Mouse (Mus musculus): ENCODE data around the gene Ubtf. TPM values are rescaled to one million over a fixed set of nuclear protein-coding genes. Genes with fewer than 3 reads are reported as not detected.
A peak's percentile ranks its signal among the peaks of the same experiment; 100 is the strongest.
"Not testable (repeated sequence)": the region's sequence is repeated elsewhere in the genome, so short reads cannot be mapped to it uniquely, and the experiment has no call there.

Ubtf gene
- total RNA-seq (2021), result 100 to 1,000 TPM; 131 to 141 TPM
- long read RNA-seq, experiment 1, full-length matches to known transcripts, result 115 of 156 reads
- long read RNA-seq, experiment 1, partial matches to known transcripts, result 17 of 156 reads
- long read RNA-seq, experiment 1, other reads (novel, unspliced or antisense), result 24 of 156 reads
- long read RNA-seq, experiment 2, full-length matches to known transcripts, result 97 of 124 reads
- long read RNA-seq, experiment 2, partial matches to known transcripts, result 4 of 124 reads
- long read RNA-seq, experiment 2, other reads (novel, unspliced or antisense), result 23 of 124 reads

- H3K27ac ChIP-seq, result peak within 1 kb of the TSS; percentile 94
- intact Hi-C loops (cut with DNase I), result loop anchor here (10.0 kb wide), 1 partner anchor 235 kb away; the partner anchor contains the start of gene Gpatch8
- DNase-seq (ENCODE audit: extremely low spot score in 1 of 2, low spot score in 2 of 2), result peak; percentile 82
- no peak for TF ChIP-seq CTCF (IDR thresholded peaks at IDR 0.05)
- peak within 1 kb of the TSS; percentile 80 for H3K4me3 ChIP-seq
These were observed at the start of gene Ubtf for GRCm38 (mm10) chr11:102319410-102319792. Ubtf (minus strand) TSS chr11:102319742.

GRCm38 (mm10) chr11:102369263-102369662 is 49.7 kb upstream of the Ubtf start:
- no peak overlapping the region for H3K27ac ChIP-seq
- intact Hi-C loops (cut with DNase I), result loop anchor here (10.0 kb wide), 1 partner anchor 244 kb away; no protein-coding TSS in a partner anchor
- no peak for DNase-seq (ENCODE audit: extremely low spot score in 1 of 2, low spot score in 2 of 2)
- no peak overlapping the region for H3K4me3 ChIP-seq
- no peak for TF ChIP-seq CTCF (IDR thresholded peaks at IDR 0.05)

DNA sequence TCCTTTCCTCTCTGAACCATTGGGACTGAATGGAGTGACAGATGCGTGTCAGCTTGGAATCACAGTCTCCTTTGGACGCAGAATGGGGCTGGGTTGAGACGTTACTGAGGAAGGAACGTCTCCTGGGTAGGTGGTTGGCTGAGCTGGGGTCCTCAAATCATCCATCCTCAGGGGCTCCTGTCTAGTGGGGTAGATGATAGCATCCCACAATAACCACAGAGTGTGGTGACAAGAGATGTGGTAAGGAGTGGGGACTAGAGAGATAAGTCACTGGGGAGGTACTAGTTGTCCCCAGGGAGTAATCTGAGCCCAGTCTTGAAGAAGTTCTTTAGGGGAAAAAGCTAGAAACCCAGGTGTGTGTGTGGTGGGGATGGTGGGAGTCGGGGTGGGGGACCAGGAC is 48.8 kb upstream of the Ubtf start:
- Histone ChIP-seq H3K27ac (no peak overlapping the region), H3K4me3 (no peak overlapping the region)
- no peak for TF ChIP-seq CTCF (IDR thresholded peaks at IDR 0.05)
- no peak for DNase-seq (ENCODE audit: extremely low spot score in 1 of 2, low spot score in 2 of 2)
- intact Hi-C loops (cut with DNase I), result loop anchor here (10.0 kb wide), 1 partner anchor 244 kb away; no protein-coding TSS in a partner anchor

DNA sequence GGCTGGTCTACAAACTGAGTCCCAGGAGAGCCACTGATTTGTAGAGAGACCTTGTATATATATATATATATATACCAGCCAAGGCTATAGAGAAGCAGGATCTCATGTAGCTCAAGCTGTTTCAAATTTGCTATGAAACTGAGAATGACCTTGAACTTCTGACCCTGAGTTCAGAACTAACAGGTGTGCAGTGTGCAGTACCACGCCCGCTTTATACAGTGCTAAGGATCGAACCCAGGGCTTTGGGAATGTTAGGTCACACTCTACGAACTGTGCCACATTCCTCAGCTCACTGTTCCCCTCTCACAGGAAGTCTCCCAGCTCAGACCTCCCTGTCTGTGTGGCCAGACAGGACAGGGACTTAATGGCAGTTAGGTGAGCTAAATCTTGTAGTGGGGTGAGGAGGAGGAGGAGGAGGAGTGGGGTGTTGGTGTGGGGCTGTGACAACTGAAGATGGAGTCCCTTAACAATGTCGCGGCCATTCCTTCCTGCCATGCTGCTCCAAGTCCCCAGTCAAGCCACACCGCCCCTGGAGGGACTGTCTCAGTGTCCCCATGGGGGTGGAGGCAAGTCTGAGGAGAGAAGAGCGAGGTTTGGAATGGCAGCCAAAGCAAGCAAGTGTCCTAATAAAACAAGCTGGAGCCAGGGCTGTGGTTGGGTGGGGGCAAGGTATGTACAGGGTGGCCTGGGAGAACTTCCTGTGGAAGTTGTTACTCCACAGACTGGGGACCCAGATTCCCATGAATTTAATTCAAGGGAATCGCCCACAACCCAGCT is 48.1 kb upstream of the Ubtf start:
- H3K4me3 ChIP-seq, result no peak overlapping the region
- no peak overlapping the region for H3K27ac ChIP-seq
- intact Hi-C loops (cut with DNase I), result loop anchor here (10.0 kb wide), 1 partner anchor 243 kb away; no protein-coding TSS in a partner anchor
- DNase-seq (ENCODE audit: extremely low spot score in 1 of 2, low spot score in 2 of 2), result no peak
- TF ChIP-seq CTCF (IDR thresholded peaks at IDR 0.05), result no peak

- not testable (repeated sequence) for H3K27ac ChIP-seq; H3K4me3 ChIP-seq; DNase-seq (ENCODE audit: extremely low spot score in 1 of 2, low spot score in 2 of 2)
- intact Hi-C loops (cut with DNase I), result loop anchor here (10.0 kb wide), 1 partner anchor 241 kb away; no protein-coding TSS in a partner anchor
These were observed 46.6 kb upstream of the Ubtf start, which contains the start of gene Slc4a1 for GRCm38 (mm10) chr11:102366103-102366502. Slc4a1 (minus strand) TSS chr11:102366203.

GRCm38 (mm10) chr11:102365699-102366098 is 46.2 kb upstream of the Ubtf start:
- intact Hi-C loops (cut with DNase I), result loop anchor here (10.0 kb wide), 1 partner anchor 241 kb away; no protein-coding TSS in a partner anchor
- H3K4me3 ChIP-seq, result no peak overlapping the region
- H3K27ac ChIP-seq, result no peak overlapping the region
- TF ChIP-seq CTCF (IDR thresholded peaks at IDR 0.05), result no peak
- DNase-seq (ENCODE audit: extremely low spot score in 1 of 2, low spot score in 2 of 2), result no peak

- intact Hi-C loops (cut with DNase I), result loop anchor here (10.0 kb wide), 1 partner anchor 240 kb away; no protein-coding TSS in a partner anchor
These were observed 45.2 kb upstream of the Ubtf start for GRCm38 (mm10) chr11:102364570-102365371.

GRCm38 (mm10) chr11:102363623-102364022 is 44.1 kb upstream of the Ubtf start:
- no peak for DNase-seq (ENCODE audit: extremely low spot score in 1 of 2, low spot score in 2 of 2)
- TF ChIP-seq CTCF (IDR thresholded peaks at IDR 0.05), result no peak
- no peak overlapping the region for H3K4me3 ChIP-seq
- no peak overlapping the region for H3K27ac ChIP-seq
- intact Hi-C loops (cut with DNase I), result loop anchor here (10.0 kb wide), 1 partner anchor 239 kb away; no protein-coding TSS in a partner anchor

More at GRCm38 (mm10) chr11:102364570-102365371, 45.2 kb upstream of the Ubtf start:
- no peak overlapping the region for H3K4me3 ChIP-seq
- no peak for TF ChIP-seq CTCF (IDR thresholded peaks at IDR 0.05)
- H3K27ac ChIP-seq, result no peak overlapping the region
- DNase-seq (ENCODE audit: extremely low spot score in 1 of 2, low spot score in 2 of 2), result no peak

GRCm38 (mm10) chr11:102361776-102362495 is 42.4 kb upstream of the Ubtf start:
- no peak for TF ChIP-seq CTCF (IDR thresholded peaks at IDR 0.05)
- Histone ChIP-seq H3K27ac (no peak overlapping the region), H3K4me3 (no peak overlapping the region)
- intact Hi-C loops (cut with DNase I), result loop anchor here (10.0 kb wide), 1 partner anchor 237 kb away; no protein-coding TSS in a partner anchor
- no peak for DNase-seq (ENCODE audit: extremely low spot score in 1 of 2, low spot score in 2 of 2)

- no peak overlapping the region for H3K4me3 ChIP-seq
- no peak overlapping the region for H3K27ac ChIP-seq
- TF ChIP-seq CTCF (IDR thresholded peaks at IDR 0.05), result no peak
- DNase-seq (ENCODE audit: extremely low spot score in 1 of 2, low spot score in 2 of 2), result no peak
- intact Hi-C loops (cut with DNase I), result no loop called here
These were observed 38.8 kb upstream of the Ubtf start for GRCm38 (mm10) chr11:102358365-102358764.
